Mouse (Mus musculus): ENCODE measurements at regions not wholly inside any gene's neighbourhood (a gene's known extent, or its start where the extent isn't known, plus 50 kb on each side); places are given as distances from the start of the nearest gene placed in this dataset.

DNA sequence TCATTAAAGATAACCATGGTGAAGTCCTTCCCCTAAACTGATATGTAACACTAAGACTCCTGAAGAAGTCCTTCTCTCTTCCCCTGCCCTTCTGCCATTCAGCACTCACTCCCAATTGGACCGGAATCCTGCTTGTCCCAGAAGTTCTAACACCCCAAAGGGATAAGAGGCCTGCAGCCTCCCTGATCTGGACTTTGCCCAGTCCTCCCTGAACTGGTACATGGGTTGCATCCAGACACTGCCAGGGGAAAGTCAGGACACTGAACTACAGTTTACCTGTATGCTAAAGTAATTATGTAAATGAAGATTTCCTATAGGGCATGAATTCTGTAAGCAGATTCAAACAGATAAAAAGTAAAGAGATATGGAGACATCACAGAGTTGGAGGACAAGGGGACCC, 551.2 kb downstream of the Ccdc171 start:
- TF ChIP-seq POLR2A (IDR thresholded peaks at IDR 0.05; ENCODE audit: borderline replicate concordance, extremely low read depth, low read depth, low read length) (no peak), CTCF (IDR thresholded peaks at IDR 0.05; ENCODE audit: insufficient read depth, low read length) (no peak)
